Mouse (Mus musculus) ES-E14 (cell line): ENCODE results near the gene Tead3. TPM values are rescaled to one million over a fixed set of nuclear protein-coding genes. Genes with fewer than 3 reads are reported as not detected.
A peak's percentile ranks its signal among the peaks of the same experiment; 100 is the strongest.

Source experiments
- DNase-seq: peaks from one replicate; pipeline ENCODE4 v3.0.0-alpha.2; 2013; ENCODE audit warnings: low read depth, low spot score
- H3K27ac ChIP-seq: 2 replicates; pipeline ENCODE4 v1.5.1; 2012; ENCODE audit warnings: low read depth, mild to moderate bottlenecking, low read length, moderate library complexity, mixed read lengths; ENCODE audit not compliant: poor library complexity, insufficient read depth, severe bottlenecking
- H3K36me3 ChIP-seq: 2 replicates; pipeline ENCODE4 v1.6.1; 2012; ENCODE audit warnings: mild to moderate bottlenecking, low read length, moderate library complexity, mixed read lengths; ENCODE audit not compliant: control insufficient read depth, poor library complexity, insufficient read depth, severe bottlenecking
- H3K4me1 ChIP-seq, 2 experiments: fragments of 150-350 bp in 1 of 2; sonication (generic) in 1 of 2; 2 replicates each; pipeline ENCODE4 v1.6.1; 2012; ENCODE audit warnings: low read length in 2 of 2, mild to moderate bottlenecking in 1 of 2, mixed read lengths in 1 of 2; ENCODE audit not compliant: control insufficient read depth in 2 of 2, insufficient read depth in 2 of 2, poor library complexity in 1 of 2
- H3K4me3 ChIP-seq, 2 experiments: fragments of 150-350 bp in 1 of 2; sonication (generic) in 1 of 2; 2 replicates each; pipeline ENCODE4 v1.5.1; 2012; ENCODE audit warnings: low read length in 2 of 2, low read depth in 1 of 2, mild to moderate bottlenecking in 1 of 2, mixed read lengths in 1 of 2; ENCODE audit not compliant: insufficient read depth in 1 of 2, poor library complexity in 1 of 2, severe bottlenecking in 1 of 2
- H3K9ac ChIP-seq: 2 replicates; pipeline ENCODE4 v1.6.1; 2012; ENCODE audit warnings: low read depth, mild to moderate bottlenecking, low read length, mixed read lengths; ENCODE audit not compliant: poor library complexity, insufficient read depth, severe bottlenecking
- H3K9me3 ChIP-seq: fragments of 150-350 bp; sonication (generic); 2 replicates; pipeline ENCODE4 v1.6.1; 2012; ENCODE audit warnings: low read depth, mild to moderate bottlenecking, low read length; ENCODE audit not compliant: control insufficient read depth, insufficient read depth
- CHD2 ChIP-seq: IDR thresholded peaks from 2 replicates; pipeline ENCODE4 v1.6.1; 2014; ENCODE audit warnings: mild to moderate bottlenecking, low read depth, low read length, inconsistent platforms
- HCFC1 ChIP-seq: IDR thresholded peaks from 2 replicates; pipeline ENCODE4 v1.6.1; 2012; ENCODE audit warnings: low read length, inconsistent platforms, borderline replicate concordance; ENCODE audit not compliant: insufficient read depth
- MAFK ChIP-seq: IDR thresholded peaks from 2 replicates; pipeline ENCODE4 v1.6.1; 2014; ENCODE audit warnings: mild to moderate bottlenecking, low read depth, low read length, inconsistent platforms; ENCODE audit not compliant: insufficient read depth
- ZC3H11A ChIP-seq: IDR thresholded peaks from 2 replicates; pipeline ENCODE4 v1.6.1; 2012; ENCODE audit warnings: low read depth, mild to moderate bottlenecking, inconsistent platforms, low read length, borderline replicate concordance
- ZNF384 ChIP-seq: IDR thresholded peaks from 2 replicates; pipeline ENCODE4 v1.6.1; 2012; ENCODE audit warnings: low read depth, low read length, inconsistent platforms
- in situ Hi-C, 2 experiments: fragments of 600-800 bp; cut with MboI; formaldehyde crosslinking; loops; one replicate each; pipeline ENCODE4 v1.15.1; 2025; ENCODE audit warnings: low sequenced_read_pairs in 2 of 2, inconsistent platforms in 1 of 2; ENCODE audit not compliant: unreplicated experiment in 2 of 2
- total RNA-seq: library from RNA; depleted of rRNA; stranded (reverse); fragments of 300-350 nt; gene quantifications from 2 replicates; pipeline ENCODE4 v1.2.3, GENCODE M21; 2012

The Tead3 gene
- total RNA-seq, 1 experiment, result 8.0 TPM

DNA sequence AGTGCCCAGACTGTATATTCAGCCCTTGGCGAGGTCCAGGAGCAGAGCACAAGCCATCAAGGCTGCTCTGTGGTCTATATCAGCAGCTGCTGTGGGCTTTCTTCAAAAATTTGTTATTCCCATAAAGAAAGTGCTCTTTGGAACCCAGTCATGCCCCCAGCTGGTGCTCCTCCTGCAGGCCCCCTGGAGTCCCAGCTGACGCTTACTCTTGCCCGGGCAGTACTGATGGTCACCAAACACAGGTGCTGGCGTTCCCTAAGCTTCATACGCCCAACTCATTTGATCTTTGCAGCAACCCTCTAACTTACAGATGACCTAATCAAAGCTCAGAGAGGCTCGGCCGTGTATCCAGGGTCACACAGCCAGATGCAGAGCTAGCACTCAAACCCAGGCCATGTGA is 13.1 kb downstream of the Tead3 start:
- no peak for TF ChIP-seq HCFC1
- TF ChIP-seq CHD2, result no peak
- TF ChIP-seq MAFK, result no peak
- TF ChIP-seq ZNF384, result no peak
- no peak for TF ChIP-seq ZC3H11A
- Histone ChIP-seq H3K27ac (no peak overlapping the region), H3K36me3 (peaks cover 4% of the 10 kb centered on the region; the same call in 1 of the 2 replicates), H3K4me1 (peaks cover 0 to 38% of the 10 kb centered on the region in 2 experiments; a peak in 2 of 4 replicates), H3K4me3 (no peak overlapping the region), H3K9ac (no peak overlapping the region), H3K9me3 (no peaks in the 10 kb centered on the region)
- no peak for DNase-seq
- in situ Hi-C loops, result no loop called here

DNA sequence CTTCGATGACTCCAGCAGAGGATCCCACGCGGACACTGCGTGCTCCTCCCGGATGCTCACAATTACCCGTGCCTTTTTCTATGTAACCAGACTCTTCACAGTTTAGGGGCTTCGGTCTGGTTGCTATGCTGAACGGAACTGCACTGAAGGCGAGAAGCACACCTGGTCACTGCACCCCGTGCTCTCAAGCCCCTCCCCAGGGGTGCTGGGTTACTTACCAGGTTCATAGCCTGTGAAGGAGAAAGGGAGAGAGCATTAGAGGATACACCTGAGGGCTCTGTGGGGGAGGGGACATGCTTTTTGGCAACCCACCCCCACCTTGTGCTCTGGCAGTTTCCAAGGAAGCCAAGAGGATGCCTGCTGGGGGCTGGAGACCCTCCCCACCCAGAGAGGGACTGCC is 15.3 kb downstream of the Tead3 start:
- Histone ChIP-seq H3K4me3 (no peak overlapping the region), H3K9ac (no peak overlapping the region), H3K36me3 (peaks cover 17% of the 10 kb centered on the region), H3K9me3 (no peaks in the 10 kb centered on the region), H3K27ac (no peak overlapping the region), H3K4me1 (peaks cover 0 to 36% of the 10 kb centered on the region in 2 experiments; a peak in 1 of 4 replicates)
- TF ChIP-seq MAFK (no peak), HCFC1 (no peak), ZNF384 (no peak), ZC3H11A (no peak), CHD2 (no peak)
- in situ Hi-C loops, result no loop called here
- DNase-seq, result no peak

DNA sequence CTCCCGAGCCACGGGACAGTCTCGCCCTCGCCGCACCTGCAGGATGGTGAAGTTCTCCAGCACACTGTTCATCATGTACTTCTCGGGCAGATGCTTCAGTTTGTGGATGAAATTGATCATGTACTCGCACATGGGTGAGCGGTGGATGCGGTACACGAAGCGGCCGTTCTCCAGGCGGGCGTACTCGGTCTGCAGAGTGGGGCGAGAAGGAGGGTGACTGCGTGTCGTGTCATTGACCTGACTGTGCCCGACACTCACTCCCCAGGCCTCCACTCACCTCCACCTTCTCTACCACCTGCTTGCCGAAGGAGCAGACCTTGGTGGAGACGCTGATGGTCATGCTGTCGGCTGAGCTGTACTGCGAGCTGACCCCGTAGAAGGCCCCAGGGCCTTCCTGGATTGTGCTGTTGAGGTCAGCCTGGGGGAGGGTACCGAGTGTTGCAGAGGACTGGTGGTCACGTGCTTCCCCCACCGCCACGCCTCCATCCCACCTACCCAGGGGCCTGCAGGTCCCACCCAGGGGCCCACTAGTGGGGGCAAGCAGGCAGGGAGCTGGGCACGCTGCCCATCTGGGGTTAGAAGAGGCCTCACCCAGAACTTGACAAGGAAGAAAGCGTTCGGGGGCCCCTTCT is 17.6 kb downstream of the Tead3 start:
- H3K9me3 ChIP-seq, result no peaks in the 10 kb centered on the region
- DNase-seq, result no peak
- no peak overlapping the region for H3K9ac ChIP-seq
- H3K4me1 ChIP-seq, result peaks cover 0 to 31% of the 10 kb centered on the region in 2 experiments; a peak in 1 of 4 replicates
- H3K36me3 ChIP-seq, result peaks cover 35% of the 10 kb centered on the region
- H3K27ac ChIP-seq, result no peak overlapping the region
- H3K4me3 ChIP-seq, result no peak overlapping the region
- in situ Hi-C loops, result no loop called here
- no peak for TF ChIP-seq ZC3H11A

GRCm38 (mm10) chr17:28332113-28332914 is 18.3 kb downstream of the Tead3 start:
- in situ Hi-C loops, result no loop called here
- Histone ChIP-seq H3K9ac (no peak overlapping the region), H3K4me1 (peaks cover 0 to 35% of the 10 kb centered on the region in 2 experiments; a peak in 1 of 4 replicates), H3K9me3 (no peaks in the 10 kb centered on the region), H3K36me3 (peaks cover 35% of the 10 kb centered on the region), H3K27ac (no peak overlapping the region), H3K4me3 (no peak overlapping the region)
- peak; percentile 44; the same call in 1 of the 2 replicates for TF ChIP-seq CHD2
- TF ChIP-seq HCFC1, result peak; percentile 26; the same call in 1 of the 2 replicates
- no peak for TF ChIP-seq MAFK
- no peak for TF ChIP-seq ZC3H11A
- no peak for TF ChIP-seq ZNF384
- DNase-seq, result no peak
